Mouse (Mus musculus) heart, adult 8-10 months (tissue): ENCODE results near the gene Tcte2. TPM values are rescaled to one million over a fixed set of nuclear protein-coding genes. Genes with fewer than 3 reads are reported as not detected.

Experiments used
- total RNA-seq, 4 experiments: library from RNA; stranded (reverse); gene quantifications; 2 replicates each; pipeline ENCODE4 v1.2.4; 2022

Tcte2 gene
- total RNA-seq, 4 experiments from 2014 or later, result 6.0 to 7.6 (median 6.3) TPM

Other genes with a start within 250 kb of the Tcte2 start
- gene Afdn, start 1.3 kb downstream of the Tcte2 start, total RNA-seq, result 100 to 1,000 TPM in 1 of 4 experiments, 10 to 100 TPM in 3; 62.7 to 106 (median 77.6) TPM
- gene Gm7168, start 186.5 kb upstream of the Tcte2 start, total RNA-seq, result not detected
- gene Gm7356, start 241.9 kb upstream of the Tcte2 start, total RNA-seq, result not detected